Mouse (Mus musculus): ENCODE measurements around the gene Ccdc40.
A peak's percentile ranks its signal among the peaks of the same experiment; 100 is the strongest.
"Not testable (repeated sequence)": the region's sequence is repeated elsewhere in the genome, so short reads cannot be mapped to it uniquely, and the experiment has no call there.

The Ccdc40 gene

DNA sequence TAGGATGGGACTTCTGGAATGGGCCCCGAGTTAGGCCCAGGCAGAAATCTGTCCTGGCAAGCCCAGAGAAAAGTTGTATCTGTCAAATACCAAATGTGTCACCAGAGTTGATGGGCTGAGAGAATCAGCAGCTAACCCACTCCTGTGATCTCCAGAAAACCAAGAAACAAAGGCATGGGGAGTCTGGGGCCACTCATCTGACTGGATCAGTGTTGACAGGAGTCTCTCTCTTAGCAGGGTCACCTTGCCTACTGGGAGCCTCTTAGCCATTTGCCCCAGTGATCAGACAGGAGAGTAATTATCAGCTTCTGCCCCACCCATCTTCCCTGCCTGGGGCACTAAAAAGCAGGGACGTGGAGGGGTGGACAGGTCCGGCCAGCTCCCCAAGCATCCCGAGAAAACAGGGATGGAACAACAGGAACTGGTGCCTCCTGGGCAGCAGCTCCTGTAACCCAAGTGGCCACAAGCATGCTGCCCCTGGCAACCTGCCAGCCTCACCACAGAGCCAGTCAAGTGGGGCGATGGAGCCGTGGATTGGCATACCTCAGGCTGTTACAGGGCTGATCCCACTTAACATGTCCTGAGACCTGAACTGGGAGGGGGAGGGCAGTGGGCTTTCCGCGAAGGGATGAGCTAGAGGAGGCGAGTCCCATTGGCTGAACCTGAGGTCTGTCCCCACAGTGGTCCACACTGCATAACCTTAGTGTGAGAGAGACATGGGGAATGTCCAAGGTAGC lies 57.6 kb downstream of the Ccdc40 start:
- no peak for DNase-seq (ENCODE audit: low spot score)

DNA sequence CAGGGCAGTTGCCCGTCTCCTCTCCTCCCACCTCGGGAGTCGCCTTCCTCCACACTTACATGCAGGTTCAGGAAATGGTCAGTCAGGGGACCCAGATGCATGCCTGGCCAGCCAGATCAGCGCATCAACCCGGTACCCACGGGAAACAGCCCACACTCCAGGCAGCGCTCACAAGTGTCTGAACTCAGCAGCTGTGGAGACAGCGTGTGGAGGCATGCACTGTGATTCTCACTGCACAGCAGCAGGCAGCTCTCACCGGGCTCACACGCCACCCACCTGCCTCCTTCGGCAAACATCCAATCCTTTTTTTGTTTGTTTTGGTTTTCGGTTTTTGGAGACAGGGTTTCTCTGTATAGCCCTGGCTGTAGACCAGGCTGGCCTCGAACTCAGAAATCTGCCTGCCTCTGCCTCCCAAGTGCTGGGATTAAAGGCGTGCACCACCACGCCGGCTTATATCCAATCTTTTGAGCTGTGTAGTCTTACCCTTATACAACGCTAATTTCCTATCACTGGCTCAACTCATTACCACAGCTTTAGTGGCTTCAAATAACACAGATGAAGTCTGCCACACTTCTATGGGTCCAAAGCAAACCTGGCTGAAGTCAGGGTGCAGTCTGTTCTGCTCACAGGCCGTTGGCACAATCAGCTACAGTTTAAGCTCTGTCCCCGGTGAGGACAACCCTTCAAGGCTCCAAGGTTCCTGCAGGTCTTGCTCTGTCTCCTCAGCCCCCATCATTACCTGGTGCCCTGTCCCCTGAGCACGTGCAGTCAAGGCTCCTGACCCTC lies 59.0 kb downstream of the Ccdc40 start:
- DNase-seq (ENCODE audit: low spot score), result no peak

DNA sequence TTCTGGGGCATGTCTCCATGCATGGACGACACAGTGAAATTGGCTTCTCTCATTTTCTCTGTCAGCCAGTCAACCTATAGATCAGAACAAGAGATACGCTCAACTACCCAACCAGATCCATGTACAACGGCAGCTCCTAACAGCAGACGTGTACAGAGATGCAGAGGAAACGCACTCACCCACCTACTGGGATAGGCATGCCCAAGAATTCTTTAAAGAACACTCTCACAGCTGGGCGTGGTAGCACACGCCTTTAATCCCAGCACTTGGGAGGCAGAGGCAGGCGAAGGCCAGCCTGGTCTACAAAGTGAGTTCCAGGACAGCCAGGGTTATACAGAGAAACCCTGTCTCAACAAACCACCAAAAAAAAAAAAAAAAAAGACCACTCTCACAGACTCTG lies 64.5 kb downstream of the Ccdc40 start:
- DNase-seq (ENCODE audit: low spot score), result not testable (repeated sequence)

DNA sequence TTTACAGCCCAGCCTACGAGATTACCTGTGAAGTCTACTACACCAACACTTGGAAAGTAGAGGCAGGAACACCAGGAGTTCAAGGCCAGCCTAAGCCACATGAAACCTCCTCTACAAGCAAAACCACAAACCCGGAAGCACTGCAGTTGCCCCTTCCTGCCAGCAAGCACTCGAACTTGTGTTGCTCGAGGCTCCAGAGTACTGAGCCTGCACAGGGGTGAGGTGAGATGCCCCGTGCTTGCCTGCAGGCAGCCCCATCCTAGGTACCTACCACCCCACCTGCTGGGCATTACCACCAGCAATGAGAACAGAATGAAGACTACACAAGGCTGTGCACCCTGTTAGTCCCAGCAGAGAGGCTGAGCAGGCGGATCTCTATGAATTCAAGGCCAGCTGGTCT lies 69.6 kb downstream of the Ccdc40 start:
- DNase-seq (ENCODE audit: low spot score), result no peak

DNA sequence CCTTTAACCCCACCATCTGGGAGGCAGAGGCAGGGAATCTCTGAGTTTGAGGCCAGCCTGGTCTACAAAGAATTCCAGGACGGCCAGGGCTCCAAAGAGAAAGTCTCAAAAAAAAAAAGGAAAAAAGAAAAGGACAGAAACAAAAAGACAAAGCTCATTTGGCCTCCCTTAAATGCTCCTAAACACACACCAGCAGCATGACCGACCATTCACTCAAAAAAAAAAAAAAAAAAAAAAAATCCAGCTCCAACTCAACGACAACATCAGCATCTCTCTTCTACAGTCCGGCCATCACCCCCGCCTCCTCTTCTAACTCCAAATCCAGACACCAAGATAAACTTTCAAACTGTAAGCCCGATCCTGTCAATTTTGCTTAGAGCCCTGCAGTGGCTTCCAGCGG lies 70.5 kb downstream of the Ccdc40 start:
- no peak for DNase-seq (ENCODE audit: low spot score)

DNA sequence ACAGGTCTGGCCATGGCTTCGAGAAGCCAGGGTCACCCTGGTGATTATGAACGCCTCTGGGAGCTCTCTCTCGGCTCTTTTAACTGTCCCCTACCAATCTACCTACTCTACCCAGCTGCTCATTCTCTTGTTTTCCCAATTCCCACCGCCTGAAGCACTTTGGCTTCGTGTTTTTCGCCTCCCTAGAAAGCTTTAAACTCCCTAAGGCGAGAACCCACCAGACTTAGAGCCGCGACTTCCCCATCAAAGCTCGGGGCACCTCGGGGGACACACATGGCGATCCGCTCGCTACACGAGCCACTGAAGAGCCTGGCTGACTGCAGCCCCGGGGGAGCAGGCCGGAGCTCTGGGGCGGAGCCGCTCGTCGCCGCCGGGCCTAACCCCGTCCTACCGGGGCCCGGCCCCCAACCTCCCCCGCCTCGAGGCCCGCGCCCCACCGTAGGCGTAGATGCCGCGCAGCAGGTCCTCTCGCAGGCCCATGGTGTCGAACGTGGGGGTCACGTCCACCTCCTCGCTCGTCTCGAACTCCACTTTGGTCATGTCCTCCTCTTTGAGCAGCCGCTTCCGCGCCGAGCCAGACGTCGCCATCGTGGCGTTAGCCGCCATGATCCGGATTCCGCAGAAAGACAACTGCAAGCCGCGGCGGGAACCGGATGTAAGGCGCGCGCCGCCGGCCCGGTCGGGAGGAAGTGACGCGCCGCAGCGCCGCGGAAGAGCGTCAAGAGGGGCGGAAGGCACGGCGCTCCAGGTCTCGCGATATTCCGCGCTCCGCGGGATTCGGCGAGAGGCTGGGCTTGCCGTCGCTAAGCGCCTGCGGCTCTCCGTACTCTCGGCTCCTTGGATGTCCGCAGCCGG lies 71.2 kb downstream of the Ccdc40 start, which contains the start of gene Eif4a3:
TSS of gene Eif4a3 (minus strand) at position 699 of the 855 bp plus-strand sequence.
- peak; percentile 94 for DNase-seq (ENCODE audit: low spot score)

DNA sequence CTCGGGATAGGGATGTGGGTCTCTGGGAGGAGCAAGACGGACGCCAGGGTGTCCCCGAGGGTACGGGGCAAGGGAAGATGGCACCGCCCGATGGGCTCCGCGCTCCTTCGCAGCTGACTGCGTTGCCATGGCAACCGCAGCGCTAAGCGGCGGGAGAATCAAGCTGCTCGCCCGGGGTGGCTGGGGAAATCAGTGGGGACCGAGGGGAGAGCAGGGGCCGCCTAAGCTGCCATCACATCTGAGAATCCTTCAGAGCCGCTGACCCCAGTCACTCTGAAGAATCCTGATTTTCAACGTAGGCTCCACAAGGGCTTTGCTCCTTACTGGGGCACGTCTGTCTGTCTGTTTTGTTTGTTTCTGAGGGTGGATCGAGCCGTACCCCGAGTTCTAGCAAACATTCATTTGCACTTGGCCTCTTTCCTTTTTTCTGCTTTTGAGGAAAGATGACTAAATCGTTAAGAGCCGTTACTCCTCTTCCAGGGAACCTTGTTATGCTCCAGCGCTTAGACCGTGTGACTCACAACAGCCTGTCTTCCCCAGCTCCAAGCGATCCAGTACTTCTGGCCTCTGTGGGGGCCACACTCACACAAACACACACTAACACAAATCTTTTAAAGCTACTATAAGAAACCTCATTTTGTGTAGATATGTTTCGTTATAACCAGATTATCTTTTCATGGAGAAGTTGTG lies 72.0 kb downstream of the Ccdc40 start:
- DNase-seq (ENCODE audit: low spot score), result no peak

DNA sequence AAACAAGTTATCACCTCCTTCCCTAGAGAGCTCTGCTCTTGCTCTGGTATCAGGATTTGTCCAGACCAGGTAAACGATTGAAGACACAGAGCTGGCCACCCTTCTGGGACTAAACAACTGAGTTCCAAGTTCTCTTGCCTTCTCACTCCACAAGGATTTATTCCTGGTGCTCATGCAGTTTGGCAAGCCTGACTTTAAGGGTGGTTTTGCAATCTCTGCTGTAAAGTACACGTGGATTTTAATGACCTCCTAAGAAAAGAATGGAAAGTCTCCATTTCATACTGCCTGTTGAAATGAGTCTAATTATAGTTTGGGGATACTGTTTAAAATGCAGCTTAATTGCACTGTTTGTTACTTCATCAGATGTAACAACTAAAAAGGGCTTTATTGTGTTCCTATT lies 72.6 kb downstream of the Ccdc40 start:
- no peak for DNase-seq (ENCODE audit: low spot score)

DNA sequence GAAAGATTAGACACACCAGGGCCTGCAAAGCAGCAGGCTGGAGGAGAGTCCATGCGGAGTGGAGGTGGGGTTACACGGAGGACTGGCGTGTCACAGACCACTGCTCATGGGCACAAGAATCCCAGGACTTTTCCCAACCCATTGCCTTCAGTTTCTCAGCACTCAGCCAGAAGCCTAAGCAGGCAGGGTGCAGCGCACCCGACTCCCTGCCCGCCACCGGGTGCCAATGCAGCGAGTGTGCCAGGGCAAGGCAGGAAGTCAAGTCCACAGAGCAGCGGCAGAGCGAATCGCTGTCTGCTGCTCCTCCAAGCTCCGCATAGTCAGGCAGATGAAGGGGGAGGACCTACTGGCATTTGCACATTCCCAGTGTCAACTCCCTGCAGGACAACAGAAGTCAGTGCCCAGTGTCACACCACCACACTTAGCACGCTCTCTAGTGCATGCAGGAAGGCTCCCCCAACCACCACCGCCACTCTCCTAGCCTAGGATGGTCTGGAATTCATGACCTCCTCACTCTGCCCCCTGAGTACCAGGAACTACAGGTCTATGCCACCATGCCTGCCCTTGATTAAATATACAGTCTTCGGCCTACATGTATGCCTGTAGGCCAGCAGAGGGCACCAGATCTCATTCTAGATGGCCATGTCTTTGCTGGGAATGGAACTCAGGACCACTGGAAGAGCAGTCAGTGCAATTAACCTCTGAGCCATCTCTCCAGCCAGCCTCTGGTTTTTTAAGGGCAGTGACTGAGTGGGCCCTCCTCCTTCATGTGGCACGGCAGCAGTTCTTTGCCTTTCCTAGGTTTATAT lies 76.7 kb downstream of the Ccdc40 start:
- DNase-seq (ENCODE audit: low spot score), result no peak

DNA sequence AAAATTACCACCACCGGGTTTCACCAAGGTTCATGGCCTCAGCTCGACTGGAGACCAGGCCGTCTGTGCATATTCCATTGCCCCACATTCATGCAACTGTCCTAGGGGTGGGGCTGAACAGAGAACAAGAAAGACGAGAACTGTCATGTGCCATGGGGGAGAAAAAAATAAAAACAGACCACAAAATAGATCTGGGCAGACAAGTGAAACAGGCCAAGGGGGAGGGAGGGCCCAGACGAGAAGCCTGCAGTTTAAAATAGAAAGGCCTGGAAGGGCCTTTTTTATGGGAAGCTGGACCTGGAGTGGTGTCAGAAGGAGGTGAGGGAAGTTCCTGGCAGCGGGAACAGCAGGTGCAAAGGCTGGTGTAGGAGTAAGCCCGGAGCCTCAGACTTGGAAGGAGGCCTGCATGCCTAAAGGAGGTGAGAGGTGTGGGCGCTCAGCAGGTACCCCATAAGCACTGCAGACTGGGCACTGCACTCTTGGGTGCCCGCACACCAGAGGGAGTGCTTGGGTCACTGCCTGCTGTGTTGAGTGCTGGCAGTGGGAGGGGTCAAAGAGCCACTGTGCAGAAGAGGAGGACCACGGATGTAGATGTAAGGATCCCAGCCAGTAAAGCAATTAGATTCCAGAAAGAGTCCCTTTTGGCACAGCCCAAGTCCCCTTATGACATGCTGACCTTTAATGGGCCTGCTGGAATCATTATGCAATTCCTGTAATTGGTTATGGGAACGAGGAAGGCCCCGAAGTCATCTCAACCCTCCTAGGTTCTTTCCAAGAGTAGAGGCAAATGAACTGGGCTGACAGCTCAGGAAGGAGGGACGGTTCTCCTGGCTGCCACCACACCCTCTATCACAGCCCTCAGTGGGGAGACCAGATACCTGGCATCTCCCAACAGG lies 78.6 kb downstream of the Ccdc40 start:
- DNase-seq (ENCODE audit: low spot score), result no peak

DNA sequence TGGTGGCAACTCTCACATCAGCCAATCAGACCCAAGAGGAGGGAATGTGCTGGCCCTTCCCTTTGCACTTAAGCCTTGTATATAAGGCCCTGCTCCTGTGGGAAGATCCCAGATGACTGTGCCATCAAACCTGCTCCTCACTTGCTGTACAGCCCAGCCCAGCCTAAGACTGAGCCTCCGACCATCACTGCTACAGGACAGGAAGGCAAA lies 79.2 kb downstream of the Ccdc40 start, which contains the start of gene Card14:
TSS of gene Card14 (plus strand) at position 111 of the 210 bp plus-strand sequence.
- DNase-seq (ENCODE audit: low spot score), result no peak

DNA sequence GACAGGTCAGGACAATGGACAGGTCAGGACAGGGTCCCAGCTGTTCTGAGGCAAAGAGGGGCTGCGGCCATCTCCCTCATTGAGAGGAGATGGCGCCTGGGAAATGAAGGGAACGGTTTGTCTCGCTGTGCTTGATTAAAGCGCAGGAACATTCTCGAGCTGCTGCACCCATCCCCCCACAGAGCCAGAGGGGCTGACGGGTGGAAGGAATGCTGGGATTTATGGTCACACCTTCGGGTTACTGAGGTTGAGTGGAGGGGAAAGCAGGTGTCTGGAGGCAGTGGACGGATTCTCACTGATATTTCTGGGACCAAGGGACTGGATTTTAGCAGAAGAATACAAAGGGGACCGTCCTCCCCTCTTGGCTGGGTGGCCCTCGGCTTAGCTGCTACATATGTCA lies 79.5 kb downstream of the Ccdc40 start:
- DNase-seq (ENCODE audit: low spot score), result no peak

DNA sequence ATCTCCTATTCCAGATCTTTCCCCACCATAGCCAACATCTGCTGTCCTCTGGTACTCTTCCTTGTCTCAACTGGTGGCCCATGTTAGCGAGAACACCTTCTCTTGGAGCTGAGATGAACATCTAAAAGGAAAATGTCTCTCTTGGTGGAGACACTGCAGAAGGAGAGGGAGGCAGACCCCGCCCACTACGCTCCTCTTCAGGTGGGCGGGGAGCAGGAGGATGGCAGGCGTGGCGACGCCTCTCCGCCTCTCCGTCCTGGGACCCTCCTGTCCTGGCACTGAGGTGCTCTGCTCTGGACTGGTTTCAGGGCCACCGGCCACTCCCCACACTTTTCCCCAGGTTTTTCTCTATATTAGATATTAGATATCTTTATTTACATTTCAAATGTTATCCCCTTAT lies 82.2 kb downstream of the Ccdc40 start:
- DNase-seq (ENCODE audit: low spot score), result no peak

DNA sequence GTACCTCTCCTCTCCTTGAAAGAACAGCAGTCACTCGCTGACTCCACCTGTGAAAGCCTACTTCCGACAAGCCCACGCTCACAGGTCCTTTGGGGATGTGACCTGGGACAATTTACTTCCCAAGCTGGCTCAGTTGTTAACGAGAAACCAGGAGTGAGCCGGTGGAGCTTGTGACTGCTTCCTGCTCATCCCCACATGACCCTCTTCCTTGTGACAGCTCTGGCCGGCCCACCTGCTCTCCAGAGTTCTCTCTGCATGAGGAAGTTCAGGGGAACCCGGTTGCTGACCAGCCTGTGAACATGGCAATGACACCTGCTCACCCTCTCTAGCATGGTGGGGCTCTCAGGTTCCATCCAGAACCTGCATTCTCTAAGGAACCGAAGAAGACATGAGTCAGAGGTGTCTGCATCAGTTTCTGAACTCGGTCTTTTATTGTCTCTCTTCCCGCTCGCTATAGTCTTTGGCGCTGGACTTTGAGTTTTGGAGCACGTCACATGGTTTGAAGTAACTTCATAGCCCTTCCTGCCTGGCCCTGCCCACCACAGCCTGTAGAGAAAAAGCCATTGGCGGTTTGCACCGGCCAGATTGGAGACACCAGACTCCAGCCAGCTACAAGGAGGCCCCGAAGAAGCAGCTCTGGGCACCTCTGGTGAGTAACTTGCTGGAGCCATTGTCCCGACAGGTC lies 86.0 kb downstream of the Ccdc40 start:
- no peak for DNase-seq (ENCODE audit: low spot score)

All from urinary bladder, postnatal 10 days (tissue).